ENCODE assay signal across 9 mouse cellular contexts in genomic region chr6:30172441-30172819, GRCm38 (mm10).
DNase-seq lines count a peak whose midpoint lies in the region; ATAC-seq and TF ChIP-seq lines count a peak whose summit lies in the region.
"Had no signal": no experiment of that assay in that cellular context is flagged by ENCODE, and none has a peak within 500 bp of the region (broad histone marks: within the 10 kb centered on the region; RNA-seq: fewer than 3 reads in every experiment).

No protein-coding gene starts in this region.

- H3K36me3 ChIP-seq in heart, embryonic 10.5 days, result no peaks in the 10 kb centered on the region
- no peaks in the 10 kb centered on the region for H3K36me3 ChIP-seq in lung, postnatal 0 days (ENCODE audit: insufficient read depth, low read length)
- H3K36me3 ChIP-seq in intestine, embryonic 15.5 days, result no peaks in the 10 kb centered on the region; the same call in 1 of the 2 replicates
- no peaks in the 10 kb centered on the region for H3K36me3 ChIP-seq in small intestine, adult 2 months (ENCODE audit: control insufficient read depth, insufficient read depth, low read length)

- no peak overlapping the region for H3K27ac ChIP-seq in heart, embryonic 10.5 days
- H3K27ac ChIP-seq in lung, postnatal 0 days (ENCODE audit: low read length), result no peak overlapping the region
- no peak overlapping the region for H3K27ac ChIP-seq in intestine, embryonic 15.5 days
- no peak overlapping the region for H3K27ac ChIP-seq in small intestine, adult 2 months (ENCODE audit: insufficient read depth, low read depth, low read length)
- H3K27ac ChIP-seq: liver, embryonic 14.5 days had no signal

- DNase-seq in heart, embryonic 10.5 days (ENCODE audit: low spot score), result no peak
- DNase-seq in heart, adult 11 months, result no peak
- DNase-seq in lung, postnatal 0 days (ENCODE audit: low spot score), result no peak
- DNase-seq in lung, postnatal 10 days, result no peak
- DNase-seq in cerebellum, adult 11 months, result no peak
- DNase-seq in spleen, postnatal 10 days (ENCODE audit: low spot score in 2 of 2), result no peak

- H3K9ac ChIP-seq in lung, postnatal 0 days (replicated peaks; ENCODE audit: low read depth), result no peak overlapping the region
- no peak overlapping the region for H3K9ac ChIP-seq in intestine, embryonic 15.5 days
- H3K9ac ChIP-seq: liver, embryonic 14.5 days had no signal

- TF ChIP-seq CTCF in lung, postnatal 0 days (IDR thresholded peaks at IDR 0.05), result no peak
- no peak for TF ChIP-seq CTCF in small intestine, adult 2 months (IDR thresholded peaks at IDR 0.05; ENCODE audit: extremely low read depth, insufficient read length, insufficient replicate concordance, low read depth, low read length)

- peaks cover 57% of the 10 kb centered on the region for H3K4me1 ChIP-seq in heart, embryonic 10.5 days
- H3K4me1 ChIP-seq in lung, postnatal 0 days (ENCODE audit: insufficient read depth, low read depth, low read length), result peaks cover 14% of the 10 kb centered on the region; the same call in 1 of the 2 replicates
- H3K4me1 ChIP-seq in intestine, embryonic 15.5 days (replicated peaks), result peaks cover 47% of the 10 kb centered on the region
- peaks cover 21% of the 10 kb centered on the region for H3K4me1 ChIP-seq in small intestine, adult 2 months (ENCODE audit: control insufficient read depth, insufficient read depth, insufficient read length, low read length)

- no peak for TF ChIP-seq POLR2A in small intestine, adult 2 months (IDR thresholded peaks at IDR 0.05; ENCODE audit: low read depth, low read length)

- TF ChIP-seq EP300 in lung, postnatal 0 days (IDR thresholded peaks at IDR 0.05), result no peak

- 12% methylated on average over 8 of the region's 8 CpGs for WGBS in heart, embryonic 10.5 days
- WGBS in lung, postnatal 0 days, result 13% methylated on average over 8 of the region's 8 CpGs
- whole genome bisulfite sequencing in intestine, embryonic 15.5 days, result 17% methylated on average over 8 of the region's 8 CpGs
- 55% methylated on average over 8 of the region's 8 CpGs for WGBS in small intestine, adult 2 months

- H3K4me3 ChIP-seq in heart, embryonic 10.5 days, result peak overlapping the region; percentile 57; the same call in 1 of the 2 replicates
- H3K4me3 ChIP-seq in lung, postnatal 0 days (ENCODE audit: low read depth, low read length), result no peak overlapping the region
- H3K4me3 ChIP-seq in intestine, embryonic 15.5 days (replicated peaks), result peak overlapping the region; percentile 47
- peak overlapping the region; percentile 90; the same call in 1 of the 2 replicates for H3K4me3 ChIP-seq in small intestine, adult 2 months (ENCODE audit: low read depth, low read length)

- peaks cover 100% of the 10 kb centered on the region for H3K27me3 ChIP-seq in heart, embryonic 10.5 days (ENCODE audit: insufficient read depth, poor library complexity, severe bottlenecking)
- H3K27me3 ChIP-seq in lung, postnatal 0 days (replicated peaks; ENCODE audit: insufficient read depth, low read length), result peaks cover 69% of the 10 kb centered on the region
- H3K27me3 ChIP-seq in intestine, embryonic 15.5 days (replicated peaks), result peaks cover 73% of the 10 kb centered on the region
- peaks cover 39% of the 10 kb centered on the region for H3K27me3 ChIP-seq in small intestine, adult 2 months (ENCODE audit: control insufficient read depth, insufficient read depth, low read length)

- H3K4me2 ChIP-seq in lung, postnatal 0 days (replicated peaks; ENCODE audit: low read depth, low read length), result peak overlapping the region; percentile 59; the same call in 1 of the 2 replicates
- H3K4me2 ChIP-seq in intestine, embryonic 15.5 days (replicated peaks), result peak overlapping the region; percentile 72

- H3K9me3 ChIP-seq in heart, embryonic 10.5 days, result no peaks in the 10 kb centered on the region
- H3K9me3 ChIP-seq in lung, postnatal 0 days (ENCODE audit: low read length), result no peaks in the 10 kb centered on the region
- H3K9me3 ChIP-seq in intestine, embryonic 15.5 days, result no peaks in the 10 kb centered on the region

- ATAC-seq in lung, postnatal 0 days, result no peak
- no peak for ATAC-seq in intestine, embryonic 15.5 days
